Mouse (Mus musculus) kidney, embryonic 14.5 days (tissue): ENCODE data around the gene Orai1. TPM values are rescaled to one million over a fixed set of nuclear protein-coding genes. Genes with fewer than 3 reads are reported as not detected.
"Not testable (repeated sequence)": the region's sequence is repeated elsewhere in the genome, so short reads cannot be mapped to it uniquely, and the experiment has no call there.

Source experiments
- ATAC-seq: fragments of 200-750 bp; cut with Nextera tagmentation; 2 replicates; pipeline ENCODE4 v1.8.0; 2017; ENCODE audit warnings: moderate number of reproducible peaks, mild to moderate bottlenecking, moderate TSS enrichment, moderate library complexity; ENCODE audit not compliant: low FRiP score, low TSS enrichment
- H3K27ac ChIP-seq: fragments of 300-500 bp; sonication (generic); 2 replicates; pipeline ENCODE4 v1.5.1; 2014; ENCODE audit warnings: low read depth, mild to moderate bottlenecking, low read length, moderate library complexity, mixed read lengths
- H3K27me3 ChIP-seq: fragments of 300-500 bp; sonication (generic); 2 replicates; pipeline ENCODE4 v1.6.1; 2014; ENCODE audit warnings: mild to moderate bottlenecking, low read length; ENCODE audit not compliant: control insufficient read depth, insufficient read depth
- H3K36me3 ChIP-seq: fragments of 300-500 bp; sonication (generic); 2 replicates; pipeline ENCODE4 v1.6.1; 2014; ENCODE audit warnings: low read length, mixed read lengths; ENCODE audit not compliant: control insufficient read depth, insufficient read depth
- H3K4me1 ChIP-seq: fragments of 300-500 bp; sonication (generic); 2 replicates; pipeline ENCODE4 v1.6.1; 2014; ENCODE audit warnings: low read length, mixed read lengths; ENCODE audit not compliant: control insufficient read depth, insufficient read depth
- H3K4me2 ChIP-seq: fragments of 300-500 bp; sonication (generic); replicated peaks from 2 replicates; pipeline ENCODE4 v1.6.1; 2014; ENCODE audit warnings: low read depth, mild to moderate bottlenecking, low read length
- H3K4me3 ChIP-seq: fragments of 300-500 bp; sonication (generic); 2 replicates; pipeline ENCODE4 v1.5.1; 2014; ENCODE audit warnings: mild to moderate bottlenecking, low read length
- H3K9ac ChIP-seq: fragments of 300-500 bp; sonication (generic); 2 replicates; pipeline ENCODE4 v1.6.1; 2014; ENCODE audit warnings: low read depth, mild to moderate bottlenecking, low read length, moderate library complexity
- H3K9me3 ChIP-seq: fragments of 300-500 bp; sonication (generic); 2 replicates; pipeline ENCODE4 v1.6.1; 2016; ENCODE audit warnings: low read length; ENCODE audit not compliant: control insufficient read depth
- WGBS: fragments of 180-500 bp; shearing (Covaris S2); extraction: QIAGEN DNeasy Blood & Tissue Kit; methylation state at CpG from one replicate; pipeline ENCODE4 v1.1.7; 2014; 5-methylcytosine and 5-hydroxymethylcytosine counted together
- polyA plus RNA-seq: library from polyadenylated mRNA; unstranded; fragments of >200 nt; fragmentation: Nextera tagmentation; extraction: Ambion mirVana; gene quantifications from 2 replicates; pipeline ENCODE4 v1.2.1, GENCODE M21; 2014

Gene Orai1
- polyA plus RNA-seq, 1 experiment from 2014 or later: 21.5 TPM

- H3K36me3 ChIP-seq: no peaks in the 10 kb centered on the region
- 86% methylated on average over 5 of the region's 5 CpGs for WGBS
- no peak for ATAC-seq
- H3K4me2 ChIP-seq: no peak overlapping the region
- H3K9ac ChIP-seq: no peak overlapping the region
- H3K27ac ChIP-seq: no peak overlapping the region
- H3K4me3 ChIP-seq: no peak overlapping the region
- H3K4me1 ChIP-seq: no peaks in the 10 kb centered on the region
- H3K27me3 ChIP-seq: no peaks in the 10 kb centered on the region
- H3K9me3 ChIP-seq: 0 out of 2 replicates have a peak, but pooled peaks cover 2% of the 10 kb centered on the region
These were observed 36.9 kb downstream of the Orai1 start for GRCm38 (mm10) chr5:123051736-123052135.

GRCm38 (mm10) chr5:123057366-123058250 lies 42.7 kb downstream of the Orai1 start:
- H3K4me1 ChIP-seq: no peaks in the 10 kb centered on the region
- peak overlapping the region; percentile 33 for H3K4me3 ChIP-seq
- H3K4me2 ChIP-seq: peak overlapping the region; percentile 41
- H3K27ac ChIP-seq: peak overlapping the region; percentile 6; the same call in 1 of the 2 replicates
- no peaks in the 10 kb centered on the region for H3K36me3 ChIP-seq
- ATAC-seq: peak; percentile 98
- H3K27me3 ChIP-seq: no peaks in the 10 kb centered on the region
- WGBS: 8% methylated on average over 48 of the region's 48 CpGs
- H3K9me3 ChIP-seq: no peaks in the 10 kb centered on the region
- H3K9ac ChIP-seq: peak overlapping the region; percentile 42; the same call in 1 of the 2 replicates

- no peaks in the 10 kb centered on the region for H3K4me1 ChIP-seq
- no peaks in the 10 kb centered on the region for H3K36me3 ChIP-seq
- 42% methylated on average over 16 of the region's 16 CpGs for WGBS
- H3K9ac ChIP-seq: peak overlapping the region; percentile 42; the same call in 1 of the 2 replicates
- H3K9me3 ChIP-seq: no peaks in the 10 kb centered on the region
- H3K4me3 ChIP-seq: peak overlapping the region; percentile 33
- no peaks in the 10 kb centered on the region for H3K27me3 ChIP-seq
- peak overlapping the region; percentile 6; the same call in 1 of the 2 replicates for H3K27ac ChIP-seq
- no peak for ATAC-seq
- peak overlapping the region; percentile 41 for H3K4me2 ChIP-seq
These were observed 43.6 kb downstream of the Orai1 start for GRCm38 (mm10) chr5:123058251-123059102.

- Histone ChIP-seq H3K4me3 (no peak overlapping the region), H3K4me1 (no peaks in the 10 kb centered on the region), H3K27ac (no peak overlapping the region), H3K9ac (no peak overlapping the region), H3K4me2 (no peak overlapping the region), H3K9me3 (no peaks in the 10 kb centered on the region), H3K27me3 (no peaks in the 10 kb centered on the region), H3K36me3 (no peaks in the 10 kb centered on the region)
- no peak for ATAC-seq
- 17% methylated on average over 14 of the region's 14 CpGs for WGBS
These were observed 45.1 kb downstream of the Orai1 start for GRCm38 (mm10) chr5:123059757-123060520.

GRCm38 (mm10) chr5:123060706-123061401 lies 46.0 kb downstream of the Orai1 start:
- no peaks in the 10 kb centered on the region for H3K27me3 ChIP-seq
- H3K4me1 ChIP-seq: no peaks in the 10 kb centered on the region
- H3K9ac ChIP-seq: no peak overlapping the region
- no peak overlapping the region for H3K27ac ChIP-seq
- no peak for ATAC-seq
- no peaks in the 10 kb centered on the region for H3K36me3 ChIP-seq
- H3K4me2 ChIP-seq: no peak overlapping the region
- 60% methylated on average over 9 of the region's 9 CpGs for WGBS
- no peak overlapping the region for H3K4me3 ChIP-seq
- no peaks in the 10 kb centered on the region for H3K9me3 ChIP-seq

GRCm38 (mm10) chr5:123061402-123061749 lies 46.5 kb downstream of the Orai1 start:
- ATAC-seq, H3K9me3 ChIP-seq, H3K4me1 ChIP-seq, H3K4me2 ChIP-seq, H3K27ac ChIP-seq, H3K27me3 ChIP-seq, H3K9ac ChIP-seq, H3K4me3 ChIP-seq, H3K36me3 ChIP-seq: not testable (repeated sequence)
- 75% methylated on average over 5 of the region's 6 CpGs for WGBS

- Histone ChIP-seq H3K27me3 (no peaks in the 10 kb centered on the region), H3K9me3 (no peaks in the 10 kb centered on the region), H3K36me3 (no peaks in the 10 kb centered on the region), H3K9ac (no peak overlapping the region), H3K4me2 (no peak overlapping the region), H3K4me3 (no peak overlapping the region), H3K4me1 (no peaks in the 10 kb centered on the region), H3K27ac (no peak overlapping the region)
- no peak for ATAC-seq
- 87% methylated on average over 3 of the region's 3 CpGs for WGBS
These were observed 48.3 kb downstream of the Orai1 start for GRCm38 (mm10) chr5:123063141-123063540.

GRCm38 (mm10) chr5:123064207-123064606 lies 49.3 kb downstream of the Orai1 start:
- Histone ChIP-seq H3K27me3 (no peaks in the 10 kb centered on the region), H3K4me2 (no peak overlapping the region), H3K4me1 (no peaks in the 10 kb centered on the region), H3K9ac (no peak overlapping the region), H3K36me3 (no peaks in the 10 kb centered on the region), H3K9me3 (no peaks in the 10 kb centered on the region), H3K4me3 (no peak overlapping the region), H3K27ac (no peak overlapping the region)
- no peak for ATAC-seq
- 32% methylated on average over 6 of the region's 6 CpGs for WGBS
